Mouse (Mus musculus): ENCODE data around the gene Camk1d.
A peak's percentile ranks its signal among the peaks of the same experiment; 100 is the strongest.

The Camk1d gene

GRCm38 (mm10) chr2:5709911-5710310, 4.4 kb downstream of the Camk1d start:
- no peak for DNase-seq (ENCODE audit: low read depth)

GRCm38 (mm10) chr2:5707871-5708733, 6.2 kb downstream of the Camk1d start:
- no peak for DNase-seq (ENCODE audit: low read depth)

GRCm38 (mm10) chr2:5706618-5707017, 7.7 kb downstream of the Camk1d start:
- DNase-seq (ENCODE audit: low read depth): peak; percentile 62

- no peak for DNase-seq (ENCODE audit: low read depth)
Measured at GRCm38 (mm10) chr2:5702370-5702769, 11.9 kb downstream of the Camk1d start.

- DNase-seq (ENCODE audit: low read depth): no peak
Measured at GRCm38 (mm10) chr2:5700931-5701330, 13.4 kb downstream of the Camk1d start.

GRCm38 (mm10) chr2:5698451-5698850, 15.9 kb downstream of the Camk1d start:
- DNase-seq (ENCODE audit: low read depth): no peak

GRCm38 (mm10) chr2:5694094-5694493, 20.2 kb downstream of the Camk1d start:
- DNase-seq (ENCODE audit: low read depth): no peak

GRCm38 (mm10) chr2:5691729-5692128, 22.6 kb downstream of the Camk1d start:
- DNase-seq (ENCODE audit: low read depth): no peak

GRCm38 (mm10) chr2:5683366-5683765, 30.9 kb downstream of the Camk1d start:
- no peak for DNase-seq (ENCODE audit: low read depth)

- DNase-seq (ENCODE audit: low read depth): no peak
Measured at GRCm38 (mm10) chr2:5681909-5682308, 32.4 kb downstream of the Camk1d start.

GRCm38 (mm10) chr2:5681302-5681701, 33.0 kb downstream of the Camk1d start:
- no peak for DNase-seq (ENCODE audit: low read depth)

- no peak for DNase-seq (ENCODE audit: low read depth)
Measured at GRCm38 (mm10) chr2:5679055-5679454, 35.3 kb downstream of the Camk1d start.

- no peak for DNase-seq (ENCODE audit: low read depth)
Measured at GRCm38 (mm10) chr2:5677472-5677871, 36.8 kb downstream of the Camk1d start.

- no peak for DNase-seq (ENCODE audit: low read depth)
Measured at GRCm38 (mm10) chr2:5676786-5677185, 37.5 kb downstream of the Camk1d start.

- DNase-seq (ENCODE audit: low read depth): no peak
Measured at GRCm38 (mm10) chr2:5676143-5676483, 38.2 kb downstream of the Camk1d start.

GRCm38 (mm10) chr2:5675431-5676142, 38.7 kb downstream of the Camk1d start:
- DNase-seq (ENCODE audit: low read depth): no peak

GRCm38 (mm10) chr2:5674512-5674911, 39.8 kb downstream of the Camk1d start:
- DNase-seq (ENCODE audit: low read depth): no peak

- DNase-seq (ENCODE audit: low read depth): no peak
Measured at GRCm38 (mm10) chr2:5673816-5674215, 40.5 kb downstream of the Camk1d start.

- DNase-seq (ENCODE audit: low read depth): no peak
Measured at GRCm38 (mm10) chr2:5672906-5673589, 41.3 kb downstream of the Camk1d start.

- DNase-seq (ENCODE audit: low read depth): no peak
Measured at GRCm38 (mm10) chr2:5670146-5670545, 44.2 kb downstream of the Camk1d start.

GRCm38 (mm10) chr2:5669498-5670040, 44.7 kb downstream of the Camk1d start:
- no peak for DNase-seq (ENCODE audit: low read depth)

GRCm38 (mm10) chr2:5668940-5669339, 45.4 kb downstream of the Camk1d start:
- no peak for DNase-seq (ENCODE audit: low read depth)

GRCm38 (mm10) chr2:5663499-5663898, 50.8 kb downstream of the Camk1d start:
- DNase-seq (ENCODE audit: low read depth): no peak
